Mouse (Mus musculus) heart, adult 2 months (tissue): ENCODE results near the gene Nexn. TPM values are rescaled to one million over a fixed set of nuclear protein-coding genes. Genes with fewer than 3 reads are reported as not detected.
"Not testable (repeated sequence)": the region's sequence is repeated elsewhere in the genome, so short reads cannot be mapped to it uniquely, and the experiment has no call there.

Experiments used
- DNase-seq, 2 experiments: peaks; one replicate each; pipeline ENCODE4 v3.0.0; 2021
- H3K27ac ChIP-seq: fragments of 200-600 bp; 2 replicates; pipeline ENCODE4 v1.8.1; 2022
- H3K27me3 ChIP-seq: fragments of 200-500 bp; 2 replicates; pipeline ENCODE4 v1.6.1; 2012; ENCODE audit warnings: mild to moderate bottlenecking, low read length, inconsistent platforms, mixed read lengths; ENCODE audit not compliant: control insufficient read depth, insufficient read depth
- H3K36me3 ChIP-seq: fragments of 200-500 bp; 2 replicates; pipeline ENCODE4 v1.6.1; 2012; ENCODE audit warnings: low read length, inconsistent platforms; ENCODE audit not compliant: control insufficient read depth, insufficient read depth
- H3K4me1 ChIP-seq: fragments of 200-500 bp; 2 replicates; pipeline ENCODE4 v1.6.1; 2011; ENCODE audit warnings: low read length; ENCODE audit not compliant: control insufficient read depth, insufficient read depth
- H3K4me3 ChIP-seq: fragments of 200-600 bp; 2 replicates; pipeline ENCODE4 v1.8.1; 2022
- H3K79me2 ChIP-seq: fragments of 200-500 bp; replicated peaks from 2 replicates; pipeline ENCODE4 v1.6.1; 2012; ENCODE audit warnings: mild to moderate bottlenecking, inconsistent platforms, low read length, moderate library complexity, mixed read lengths; ENCODE audit not compliant: control insufficient read depth, insufficient read depth
- H3K9ac ChIP-seq: fragments of 200-500 bp; 2 replicates; pipeline ENCODE4 v1.6.1; 2012; ENCODE audit warnings: low read depth, mild to moderate bottlenecking, control low read depth, inconsistent platforms, low read length, mixed read lengths
- CTCF ChIP-seq: fragments of 200-600 bp; IDR thresholded peaks from 2 replicates; pipeline ENCODE4 v1.8.1; 2022; ENCODE audit warnings: antibody characterized with exemption, mild to moderate bottlenecking, moderate library complexity
- EP300 ChIP-seq: fragments of 200-500 bp; IDR thresholded peaks from 2 replicates; pipeline ENCODE4 v1.6.1; 2011; ENCODE audit warnings: low read depth, low read length, control low read depth; ENCODE audit not compliant: insufficient read depth
- POLR2A ChIP-seq: fragments of 200-500 bp; IDR thresholded peaks from 2 replicates; pipeline ENCODE4 v1.6.1; 2011; ENCODE audit warnings: mild to moderate bottlenecking, low read depth, low read length, control low read depth; ENCODE audit not compliant: insufficient read depth
- WGBS: fragments of 180-500 bp; shearing (Covaris S2); methylation state at CpG from one replicate; pipeline ENCODE4 v1.1.7; 2018; 5-methylcytosine and 5-hydroxymethylcytosine counted together
- intact Hi-C: fragments of 180-260 bp; cut with DNase I; formaldehyde crosslinking; loops from one replicate; pipeline ENCODE4 v1.15.1; 2025
- polyA plus RNA-seq: library from polyadenylated mRNA; depleted of rRNA; stranded (reverse); fragments of >200 nt; gene quantifications from 2 replicates; pipeline ENCODE4 v1.2.3, GENCODE M21; 2012
- total RNA-seq, 2 experiments: library from RNA; stranded (reverse); gene quantifications; 2 replicates each; pipeline ENCODE4 v1.2.3; 2021

Gene Nexn
- total and polyA plus RNA-seq, 3 experiments, result 16.4 to 339 (median 316) TPM

DNA sequence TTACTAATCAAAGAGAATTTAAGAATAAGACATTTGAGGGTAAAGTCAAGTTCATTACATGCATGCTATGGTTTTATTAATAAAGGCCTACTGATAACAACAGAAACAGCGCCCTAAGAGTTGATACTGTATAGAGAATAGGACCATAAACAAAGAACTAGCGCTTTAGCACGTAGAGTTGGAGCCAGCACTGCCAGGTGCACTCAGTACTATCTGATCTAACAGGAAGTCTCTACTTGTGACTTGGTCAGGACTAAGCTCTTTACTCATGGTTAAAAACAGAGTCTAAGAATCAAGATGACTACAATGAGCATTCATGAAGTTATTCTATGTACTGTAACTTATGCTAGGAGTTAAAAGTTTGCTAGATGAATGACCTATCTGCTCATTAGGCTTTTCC is 61.6 kb downstream of the Nexn start:
- peaks cover 3% of the 10 kb centered on the region; the same call in 1 of the 2 replicates for H3K4me1 ChIP-seq
- H3K36me3 ChIP-seq, result peaks cover 2% of the 10 kb centered on the region
- no peak overlapping the region for H3K27ac ChIP-seq
- H3K4me3 ChIP-seq, result no peak overlapping the region
- H3K27me3 ChIP-seq, result no peaks in the 10 kb centered on the region
- no peak for TF ChIP-seq EP300
- intact Hi-C loops, result no loop called here
- H3K9ac ChIP-seq, result no peak overlapping the region
- no peak for DNase-seq
- peaks cover 4% of the 10 kb centered on the region for H3K79me2 ChIP-seq
- WGBS, result 62% methylated on average over 3 of the region's 3 CpGs

DNA sequence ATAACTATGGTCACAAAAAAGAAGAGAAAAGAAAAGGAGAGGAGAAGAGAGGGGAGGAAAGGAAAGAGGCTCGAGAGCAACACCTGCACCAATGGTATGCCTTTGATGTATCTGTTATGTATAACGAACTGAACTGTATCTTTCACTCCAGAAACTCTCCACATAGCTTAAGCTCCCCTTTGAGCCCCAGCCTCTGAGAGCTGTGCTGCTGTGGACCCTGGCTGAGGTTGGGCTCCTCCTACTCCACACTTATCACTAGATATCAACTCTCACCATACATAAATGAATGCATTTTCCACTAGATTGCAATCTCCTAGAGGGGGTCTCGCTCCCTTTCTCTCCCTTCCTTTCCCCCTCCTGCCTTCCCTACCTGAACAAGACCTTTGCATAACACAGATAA is 62.2 kb downstream of the Nexn start:
- DNase-seq, result no peak
- 63% methylated on average over 3 of the region's 3 CpGs for WGBS

DNA sequence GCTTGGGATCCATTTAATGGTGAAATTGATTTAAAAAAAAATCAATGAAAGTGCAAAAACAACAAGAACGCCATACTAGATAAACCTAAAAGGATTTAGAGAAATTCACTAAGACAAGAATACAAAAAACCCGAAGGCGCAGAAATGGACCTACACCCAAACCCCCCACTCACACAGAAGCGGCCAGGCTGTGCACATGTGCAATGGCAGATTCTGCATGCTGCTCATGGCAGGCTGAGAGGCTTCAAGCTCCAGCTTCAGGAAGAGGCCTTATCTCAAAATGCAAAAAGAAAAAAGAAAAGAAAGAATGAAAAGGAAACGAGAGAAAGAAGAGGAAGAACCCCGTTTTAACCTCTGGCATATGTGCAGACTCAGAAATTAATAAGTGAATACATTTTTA is 62.7 kb downstream of the Nexn start:
- Histone ChIP-seq H3K9ac (no peak overlapping the region), H3K27me3 (no peaks in the 10 kb centered on the region), H3K4me3 (no peak overlapping the region), H3K79me2 (peaks cover 2% of the 10 kb centered on the region; the same call in 1 of the 2 replicates), H3K27ac (no peak overlapping the region), H3K4me1 (no peaks in the 10 kb centered on the region), H3K36me3 (peaks cover 2% of the 10 kb centered on the region)
- TF ChIP-seq POLR2A, result no peak
- DNase-seq, result no peak
- 75% methylated on average over 6 of the region's 6 CpGs for WGBS
- intact Hi-C loops, result no loop called here

More for the DNA sequence above, 62.2 kb downstream of the Nexn start:
- Histone ChIP-seq H3K4me1 (peaks cover 1% of the 10 kb centered on the region; the same call in 1 of the 2 replicates), H3K4me3 (no peak overlapping the region), H3K27ac (no peak overlapping the region), H3K79me2 (peaks cover 4% of the 10 kb centered on the region), H3K27me3 (no peaks in the 10 kb centered on the region), H3K9ac (no peak overlapping the region), H3K36me3 (peaks cover 2% of the 10 kb centered on the region)
- intact Hi-C loops, result no loop called here
- TF ChIP-seq CTCF (no peak), POLR2A (no peak), EP300 (no peak)

DNA sequence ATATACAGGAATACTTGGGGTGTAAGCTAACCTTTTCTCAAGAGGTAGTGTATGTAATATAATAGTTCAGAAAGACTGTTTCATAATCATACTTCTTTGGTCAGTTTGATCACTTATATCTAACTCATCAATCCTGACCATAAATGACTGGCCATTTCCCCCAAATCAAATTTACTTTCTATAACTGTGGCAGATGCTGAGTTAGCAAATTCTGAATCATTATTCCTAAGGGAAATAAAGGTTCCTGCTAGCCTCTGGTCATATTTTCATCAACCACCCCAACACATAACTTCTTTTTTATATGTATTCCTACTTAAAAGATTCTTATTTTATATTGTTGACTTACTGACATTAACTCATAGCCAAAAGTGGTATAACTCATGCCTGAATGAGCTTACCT is 63.2 kb downstream of the Nexn start:
- Histone ChIP-seq H3K4me1 (no peaks in the 10 kb centered on the region), H3K36me3 (peaks cover 2% of the 10 kb centered on the region), H3K27ac (no peak overlapping the region), H3K79me2 (peaks cover 2% of the 10 kb centered on the region; the same call in 1 of the 2 replicates), H3K4me3 (no peak overlapping the region), H3K27me3 (no peaks in the 10 kb centered on the region), H3K9ac (no peak overlapping the region)
- no peak for DNase-seq
- TF ChIP-seq CTCF, result no peak
- TF ChIP-seq EP300, result no peak
- TF ChIP-seq POLR2A, result no peak
- intact Hi-C loops, result no loop called here

DNA sequence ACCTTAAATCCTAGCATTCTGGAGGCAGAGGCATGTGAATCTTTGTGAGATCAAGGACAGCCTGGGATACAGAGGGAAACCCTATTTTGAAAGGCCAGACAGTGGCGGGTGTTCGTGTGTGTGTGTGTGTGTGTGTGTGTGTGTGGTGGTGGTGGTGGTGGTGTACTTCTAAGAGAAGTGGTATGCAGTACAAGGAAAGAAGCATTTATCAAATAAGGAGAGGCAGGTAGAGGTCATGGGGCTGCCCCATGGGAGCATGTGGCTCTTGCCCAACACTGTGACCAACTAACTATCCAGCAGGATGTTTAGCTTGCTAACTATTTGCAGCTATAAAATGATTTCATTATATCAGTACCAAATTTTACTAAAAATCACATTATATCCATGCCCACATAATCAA is 64.5 kb downstream of the Nexn start:
- no peaks in the 10 kb centered on the region for H3K79me2 ChIP-seq
- TF ChIP-seq POLR2A (no peak), EP300 (no peak), CTCF (no peak)
- no peak for DNase-seq
- no peaks in the 10 kb centered on the region for H3K27me3 ChIP-seq
- no peak overlapping the region for H3K27ac ChIP-seq
- intact Hi-C loops, result no loop called here
- WGBS, result 83% methylated on average over 2 of the region's 2 CpGs
- H3K9ac ChIP-seq, result no peak overlapping the region
- no peak overlapping the region for H3K4me3 ChIP-seq
- H3K36me3 ChIP-seq, result no peaks in the 10 kb centered on the region; the same call in 1 of the 2 replicates
- H3K4me1 ChIP-seq, result no peaks in the 10 kb centered on the region

DNA sequence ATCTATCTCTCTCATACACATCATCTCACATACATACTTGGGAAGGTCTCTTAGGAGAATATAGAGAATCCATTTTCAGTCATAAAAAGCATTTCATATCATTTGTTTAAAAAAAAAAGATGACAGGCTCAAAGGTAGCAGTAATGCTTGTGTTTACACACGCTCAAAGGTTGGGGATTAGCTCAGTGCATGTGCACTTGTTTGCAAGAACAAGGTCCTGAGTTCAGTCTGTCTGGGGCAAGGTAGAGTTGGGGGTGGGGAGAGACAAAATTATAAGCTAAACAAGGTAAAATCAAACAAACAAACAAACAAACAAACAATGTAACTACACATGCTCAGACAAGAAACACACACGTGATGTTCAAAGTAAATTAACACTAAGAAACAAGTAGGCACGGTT is 65.0 kb downstream of the Nexn start:
- no peak for DNase-seq
- WGBS, result 96% methylated on average over 3 of the region's 3 CpGs
- Histone ChIP-seq H3K4me1 (no peaks in the 10 kb centered on the region), H3K79me2 (no peaks in the 10 kb centered on the region), H3K36me3 (no peaks in the 10 kb centered on the region), H3K9ac (no peak overlapping the region), H3K27ac (no peak overlapping the region), H3K27me3 (no peaks in the 10 kb centered on the region), H3K4me3 (no peak overlapping the region)
- intact Hi-C loops, result no loop called here
- TF ChIP-seq CTCF (no peak), EP300 (no peak), POLR2A (no peak)

DNA sequence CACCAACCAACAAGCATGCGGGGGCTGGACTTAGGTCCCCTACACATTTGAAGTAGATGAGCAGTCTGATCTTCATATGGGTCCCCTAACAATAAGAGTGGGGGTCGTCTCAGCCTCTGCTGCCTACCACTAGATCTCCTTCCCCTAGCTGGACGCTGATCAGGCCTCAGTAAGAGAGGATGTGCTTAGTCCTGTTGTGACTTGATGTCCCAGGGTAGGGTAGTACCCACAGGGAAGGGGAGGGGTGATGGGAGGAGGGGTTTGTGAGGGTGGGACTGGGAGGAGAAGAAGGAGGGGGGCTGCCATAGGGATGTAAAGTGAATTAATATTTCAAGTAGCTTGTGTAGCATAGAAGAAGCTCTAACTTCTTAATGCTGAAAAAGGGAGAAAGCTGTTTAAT is 67.0 kb downstream of the Nexn start:
- intact Hi-C loops, result no loop called here

DNA sequence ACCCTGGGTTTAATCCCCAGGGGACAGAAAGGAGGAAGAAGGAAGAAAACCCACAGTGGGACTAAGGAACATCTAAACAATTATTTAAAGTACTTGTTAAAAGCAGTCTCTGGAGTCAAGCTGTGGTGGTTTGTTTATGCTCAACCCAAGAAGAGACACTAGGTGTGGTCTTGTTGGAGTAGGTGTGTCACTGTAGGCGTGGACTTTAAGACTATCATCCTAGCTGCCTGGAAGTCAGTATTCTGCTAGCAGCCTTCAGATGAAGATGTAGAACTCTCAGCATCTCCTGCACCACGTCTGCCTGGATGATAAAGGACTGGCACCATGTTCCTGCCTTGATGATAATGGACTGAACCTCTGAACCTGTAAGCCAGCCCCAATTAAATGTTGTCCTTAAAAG is 68.9 kb downstream of the Nexn start:
- H3K27me3 ChIP-seq, H3K27ac ChIP-seq, DNase-seq, intact Hi-C loops, H3K4me1 ChIP-seq, H3K4me3 ChIP-seq, H3K9ac ChIP-seq, H3K79me2 ChIP-seq, H3K36me3 ChIP-seq: not testable (repeated sequence)
- WGBS, result 50% methylated on average over 2 of the region's 2 CpGs

More for the DNA sequence above, 67.0 kb downstream of the Nexn start:
- Histone ChIP-seq H3K27me3 (no peaks in the 10 kb centered on the region), H3K9ac (no peak overlapping the region), H3K4me1 (no peaks in the 10 kb centered on the region), H3K36me3 (no peaks in the 10 kb centered on the region), H3K27ac (no peak overlapping the region), H3K79me2 (no peaks in the 10 kb centered on the region), H3K4me3 (no peak overlapping the region)
- WGBS, result 67% methylated on average over 3 of the region's 3 CpGs
- DNase-seq, result no peak
- TF ChIP-seq EP300 (no peak), CTCF (no peak), POLR2A (no peak)
